25 mouse cellular contexts compared by ENCODE assay signal in the genomic region with DNA sequence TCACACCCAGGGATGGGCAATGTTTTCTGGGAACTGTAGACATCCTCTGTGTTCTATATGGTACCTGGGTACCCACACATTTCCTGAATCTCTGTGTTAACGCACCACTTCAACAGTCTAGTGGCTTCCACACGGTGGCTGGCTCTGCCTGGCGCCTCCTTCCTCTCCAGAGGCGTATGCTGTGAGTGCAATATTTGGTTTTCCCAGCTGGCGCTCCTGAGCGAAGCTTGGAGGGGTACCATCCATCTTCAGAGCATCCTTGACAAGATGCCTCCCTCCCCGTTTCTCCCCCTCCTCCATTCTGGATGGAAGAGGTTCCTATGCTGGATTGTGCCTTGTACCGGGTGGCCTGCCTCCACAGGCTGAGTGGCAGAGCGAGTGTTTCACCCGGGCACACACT.
"Had no signal": no experiment of that assay in that cellular context is flagged by ENCODE, and none has a peak within 500 bp of the region (broad histone marks: within the 10 kb centered on the region; RNA-seq: fewer than 3 reads in every experiment).

No protein-coding gene starts in this region.

- H3K4me1 ChIP-seq: hindbrain, embryonic 12.5 days had no signal

- H3K9me3 ChIP-seq: heart, embryonic 10.5 days; heart, embryonic 13.5 days; heart, embryonic 15.5 days; hindbrain, embryonic 12.5 days; kidney, embryonic 15.5 days; limb, embryonic 10.5 days; limb, embryonic 12.5 days; liver, embryonic 13.5 days had no signal

- H3K36me3 ChIP-seq: heart, embryonic 15.5 days; kidney, embryonic 15.5 days; limb, embryonic 10.5 days; limb, embryonic 12.5 days; liver, embryonic 13.5 days had no signal

- H3K27me3 ChIP-seq: heart, embryonic 13.5 days; heart, embryonic 15.5 days; hindbrain, embryonic 12.5 days; kidney, embryonic 15.5 days had no signal

- H3K27ac ChIP-seq: heart, embryonic 10.5 days; heart, embryonic 13.5 days; heart, embryonic 15.5 days; hindbrain, embryonic 12.5 days; hindbrain, embryonic 14.5 days; hindbrain, postnatal 0 days; kidney, embryonic 15.5 days; kidney, postnatal 0 days; left cerebral cortex, adult 2 months; limb, embryonic 10.5 days; limb, embryonic 12.5 days; liver, embryonic 13.5 days had no signal

- H3K4me3 ChIP-seq: heart, embryonic 10.5 days; heart, embryonic 13.5 days; heart, embryonic 15.5 days; hindbrain, embryonic 12.5 days; kidney, embryonic 15.5 days; left cerebral cortex, adult 2 months; limb, embryonic 10.5 days; limb, embryonic 12.5 days; liver, embryonic 13.5 days had no signal

- H3K9ac ChIP-seq: heart, embryonic 13.5 days; heart, embryonic 15.5 days; hindbrain, embryonic 12.5 days; hindbrain, embryonic 14.5 days; kidney, embryonic 15.5 days; limb, embryonic 12.5 days; liver, embryonic 13.5 days had no signal

- DNase-seq: gastrocnemius, postnatal 25 days; heart, adult 18-20 months; heart, postnatal 14 days; heart, postnatal 36 days; kidney, adult 11 months; kidney, adult 2 months; kidney, adult 9 months; kidney, postnatal 14 days; kidney, postnatal 36 days; liver; liver, embryonic 13.5 days had no signal

- H3K4me2 ChIP-seq: heart, embryonic 13.5 days; heart, embryonic 15.5 days; hindbrain, embryonic 12.5 days; hindbrain, embryonic 14.5 days; kidney, embryonic 15.5 days; limb, embryonic 12.5 days; liver, embryonic 11.5 days; liver, embryonic 13.5 days had no signal

- ATAC-seq: forebrain, embryonic 16.5 days; hindbrain, postnatal 0 days; intestine, embryonic 16.5 days had no signal
